Mouse (Mus musculus) limb, embryonic 14.5 days (tissue): ENCODE measurements around the gene Btnl2. TPM values are rescaled to one million over a fixed set of nuclear protein-coding genes. Genes with fewer than 3 reads are reported as not detected.

Source experiments
- ATAC-seq: fragments of 200-750 bp; cut with Nextera tagmentation; 2 replicates; pipeline ENCODE4 v1.8.0; 2017; ENCODE audit warnings: low read depth, moderate number of reproducible peaks, moderate TSS enrichment; ENCODE audit not compliant: low FRiP score
- DNase-seq: peaks from one replicate; pipeline ENCODE4 v3.0.0-alpha.2; 2015; ENCODE audit warnings: low spot score
- H3K27ac ChIP-seq: fragments of 300-500 bp; sonication (generic); replicated peaks from 2 replicates; pipeline ENCODE4 v1.5.1; 2014; ENCODE audit warnings: low read depth, mild to moderate bottlenecking, low read length, moderate library complexity, mixed read lengths
- H3K27me3 ChIP-seq: fragments of 300-500 bp; sonication (generic); 2 replicates; pipeline ENCODE4 v1.6.1; 2014; ENCODE audit warnings: low read length, mixed read lengths; ENCODE audit not compliant: control insufficient read depth, insufficient read depth
- H3K36me3 ChIP-seq: fragments of 300-500 bp; sonication (generic); 2 replicates; pipeline ENCODE4 v1.6.1; 2014; ENCODE audit warnings: mild to moderate bottlenecking, low read length, moderate library complexity, mixed read lengths; ENCODE audit not compliant: control insufficient read depth, insufficient read depth
- H3K4me1 ChIP-seq: fragments of 300-500 bp; sonication (generic); 2 replicates; pipeline ENCODE4 v1.6.1; 2014; ENCODE audit warnings: antibody characterized with exemption, low read length, mixed read lengths; ENCODE audit not compliant: control insufficient read depth, insufficient read depth
- H3K4me2 ChIP-seq: fragments of 300-500 bp; sonication (generic); replicated peaks from 2 replicates; pipeline ENCODE4 v1.6.1; 2014; ENCODE audit warnings: low read depth, mild to moderate bottlenecking, low read length, moderate library complexity; ENCODE audit not compliant: severe bottlenecking
- H3K4me3 ChIP-seq: fragments of 300-500 bp; sonication (generic); replicated peaks from 2 replicates; pipeline ENCODE4 v1.5.1; 2014; ENCODE audit warnings: low read length
- H3K9ac ChIP-seq: fragments of 300-500 bp; sonication (generic); 2 replicates; pipeline ENCODE4 v1.6.1; 2014; ENCODE audit warnings: mild to moderate bottlenecking, low read depth, low read length, moderate library complexity; ENCODE audit not compliant: severe bottlenecking
- H3K9me3 ChIP-seq: fragments of 300-500 bp; sonication (generic); 2 replicates; pipeline ENCODE4 v1.6.1; 2016; ENCODE audit warnings: low read length; ENCODE audit not compliant: control insufficient read depth
- POLR2A ChIP-seq: fragments of 200-500 bp; IDR thresholded peaks from 2 replicates; pipeline ENCODE4 v1.8.0; 2012; ENCODE audit warnings: inconsistent platforms, mild to moderate bottlenecking, moderate library complexity, borderline replicate concordance; ENCODE audit not compliant: insufficient read depth, insufficient read length; ENCODE audit errors: extremely low read depth
- WGBS: fragments of 180-500 bp; shearing (Covaris S2); extraction: QIAGEN DNeasy Blood & Tissue Kit; methylation state at CpG from one replicate; pipeline ENCODE4 v1.1.7; 2014; 5-methylcytosine and 5-hydroxymethylcytosine counted together
- polyA plus RNA-seq, 2 experiments: library from polyadenylated mRNA; depleted of rRNA in 1 of 2; stranded (reverse) in 1 of 2; unstranded in 1 of 2; fragments of >200 nt; fragmentation: Nextera tagmentation in 1 of 2; extraction: Ambion mirVana in 1 of 2; gene quantifications; 2 replicates each; pipeline versions ENCODE4 v1.2.1 to v1.2.3; 2012 to 2014

Gene Btnl2
- polyA plus RNA-seq, 2 experiments = 0.11 to 0.14 TPM

DNA sequence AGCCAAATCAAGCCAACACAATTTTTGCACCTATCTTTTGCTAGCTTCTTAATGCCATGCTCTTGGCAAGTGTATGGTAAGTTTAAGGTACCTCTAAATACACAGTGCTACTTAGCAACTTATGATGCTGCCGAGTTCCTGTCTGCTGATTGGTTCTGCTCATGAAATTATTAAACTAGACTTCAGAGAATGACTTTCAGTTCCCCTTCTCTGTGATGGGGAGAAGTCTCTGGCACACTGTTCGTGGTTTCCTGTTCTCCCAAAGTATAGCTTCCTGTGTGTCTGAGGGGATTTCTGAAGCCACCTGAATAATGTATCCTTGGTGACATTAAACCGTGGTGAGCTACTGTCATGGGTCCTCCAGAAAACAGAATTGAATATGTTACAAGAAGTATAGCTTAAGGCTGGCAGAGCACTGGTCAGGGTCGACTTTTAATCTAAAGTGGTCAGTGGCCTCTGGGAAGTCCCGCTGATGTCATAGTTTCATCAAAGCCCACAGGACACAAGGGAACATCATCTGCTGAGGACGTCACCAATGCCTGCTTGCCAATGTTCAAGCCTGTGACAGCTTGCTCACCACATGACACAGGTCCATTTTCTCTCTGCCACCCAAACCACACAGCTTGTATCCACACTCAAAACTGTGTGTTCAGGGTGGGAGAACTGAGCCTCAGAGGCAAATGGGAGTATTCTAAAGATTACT, 6.9 kb upstream of the Btnl2 start:
- DNase-seq = peak; percentile 50

GRCm38 (mm10) chr17:34349429-34349828, 5.2 kb upstream of the Btnl2 start:
- Histone ChIP-seq H3K4me2 (no peak overlapping the region), H3K9ac (no peak overlapping the region), H3K4me1 (no peaks in the 10 kb centered on the region), H3K27me3 (no peaks in the 10 kb centered on the region), H3K4me3 (no peak overlapping the region), H3K36me3 (no peaks in the 10 kb centered on the region), H3K9me3 (no peaks in the 10 kb centered on the region), H3K27ac (no peak overlapping the region)
- WGBS = 7% methylated on average over 4 of the region's 4 CpGs
- peak; percentile 65 for DNase-seq
- no peak for ATAC-seq
- no peak for TF ChIP-seq POLR2A

More for the DNA sequence above, 6.9 kb upstream of the Btnl2 start:
- H3K27ac ChIP-seq = no peak overlapping the region
- 75% methylated on average over 6 of the region's 6 CpGs for WGBS
- no peaks in the 10 kb centered on the region for H3K4me1 ChIP-seq
- no peak overlapping the region for H3K9ac ChIP-seq
- no peak for ATAC-seq
- H3K4me2 ChIP-seq = no peak overlapping the region
- no peaks in the 10 kb centered on the region for H3K27me3 ChIP-seq
- H3K9me3 ChIP-seq = no peaks in the 10 kb centered on the region
- no peak for TF ChIP-seq POLR2A
- H3K36me3 ChIP-seq = no peaks in the 10 kb centered on the region
- no peak overlapping the region for H3K4me3 ChIP-seq

DNA sequence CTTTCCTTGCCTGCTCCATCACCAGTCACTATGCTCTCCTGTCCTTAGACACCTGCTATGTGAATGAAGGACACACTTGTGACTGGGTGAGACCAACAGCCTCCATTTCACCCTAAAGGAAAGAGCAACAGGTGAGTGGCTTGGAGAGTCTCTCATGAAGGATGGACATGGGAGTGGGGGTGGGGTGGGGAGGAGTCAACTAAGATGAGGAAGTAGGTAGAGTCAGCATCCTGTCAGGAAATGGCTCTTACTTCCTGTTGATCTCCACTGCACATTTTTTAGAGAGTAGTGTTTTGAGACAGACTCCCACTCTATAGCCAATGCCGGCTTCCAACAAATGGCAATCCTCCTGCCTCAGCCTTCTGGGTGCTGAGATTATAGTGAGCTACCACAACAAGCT, 318 bp downstream of the Btnl2 start:
- Histone ChIP-seq H3K36me3 (no peaks in the 10 kb centered on the region), H3K4me3 (no peak overlapping the region), H3K27ac (no peak overlapping the region), H3K9ac (no peak overlapping the region), H3K27me3 (no peaks in the 10 kb centered on the region), H3K4me1 (no peaks in the 10 kb centered on the region), H3K9me3 (no peaks in the 10 kb centered on the region), H3K4me2 (no peak overlapping the region)
- ATAC-seq (no peak), DNase-seq (no peak)
- TF ChIP-seq POLR2A = no peak
- WGBS = 89% methylated on average over 1 of the region's 1 CpGs

DNA sequence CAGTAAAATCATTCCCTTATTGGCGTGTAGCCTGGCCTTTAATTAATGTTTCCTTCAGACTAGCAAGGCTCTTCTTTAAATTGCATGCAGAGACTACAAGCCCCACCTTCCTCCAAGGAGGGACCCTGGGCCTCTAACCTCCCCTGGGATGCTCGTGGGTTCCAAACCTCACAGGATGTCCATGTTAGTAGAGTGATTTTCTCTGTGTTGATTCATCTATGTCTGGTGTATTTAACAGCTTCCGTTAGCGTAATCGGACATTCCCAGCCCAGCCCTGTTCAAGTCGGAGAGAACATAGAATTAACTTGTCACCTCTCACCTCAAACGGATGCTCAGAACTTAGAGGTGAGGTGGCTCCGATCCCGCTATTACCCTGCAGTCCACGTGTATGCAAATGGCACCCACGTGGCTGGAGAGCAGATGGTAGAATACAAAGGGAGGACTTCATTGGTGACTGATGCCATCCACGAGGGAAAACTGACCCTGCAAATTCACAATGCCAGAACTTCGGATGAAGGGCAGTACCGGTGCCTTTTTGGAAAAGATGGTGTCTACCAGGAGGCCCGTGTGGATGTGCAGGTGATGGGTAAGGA, 8.4 kb downstream of the Btnl2 start:
- no peak overlapping the region for H3K4me3 ChIP-seq
- no peak overlapping the region for H3K9ac ChIP-seq
- H3K9me3 ChIP-seq = no peaks in the 10 kb centered on the region
- ATAC-seq = no peak
- H3K27ac ChIP-seq = no peak overlapping the region
- DNase-seq = no peak
- H3K27me3 ChIP-seq = no peaks in the 10 kb centered on the region
- no peak for TF ChIP-seq POLR2A
- no peaks in the 10 kb centered on the region for H3K36me3 ChIP-seq
- no peak overlapping the region for H3K4me2 ChIP-seq
- no peaks in the 10 kb centered on the region for H3K4me1 ChIP-seq
- 87% methylated on average over 15 of the region's 15 CpGs for WGBS

DNA sequence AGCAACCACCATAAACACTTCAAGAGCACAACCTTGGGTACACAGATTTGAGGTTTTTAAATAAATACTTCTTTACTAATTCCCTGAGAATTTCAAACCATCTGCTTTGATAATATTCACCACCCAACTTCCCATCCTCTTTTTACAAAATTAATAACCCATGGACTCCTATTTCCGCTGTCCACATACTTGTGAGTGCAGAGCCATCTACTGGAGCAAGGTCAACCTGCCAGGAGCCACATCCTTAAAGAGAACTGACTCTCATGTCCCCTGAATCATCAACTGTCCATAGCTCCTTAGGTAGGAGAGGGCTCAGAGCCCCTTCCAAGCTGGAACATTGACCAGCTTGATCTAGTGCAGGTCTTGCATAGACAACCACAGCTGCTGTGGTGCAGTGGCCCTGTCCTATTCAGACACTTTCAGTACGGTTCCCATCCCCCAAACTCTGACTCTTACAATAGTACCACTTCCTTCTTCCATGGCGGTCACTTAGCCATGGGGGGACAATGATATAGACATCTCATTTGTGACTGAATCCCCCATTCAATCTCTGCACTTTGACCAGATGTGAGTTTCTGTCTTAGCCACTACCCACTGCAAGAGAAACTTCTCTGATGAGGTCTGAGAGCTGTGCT, 9.2 kb downstream of the Btnl2 start:
- ATAC-seq = no peak

More for the DNA sequence above, 9.2 kb downstream of the Btnl2 start:
- Histone ChIP-seq H3K9me3 (no peaks in the 10 kb centered on the region), H3K9ac (no peak overlapping the region), H3K4me3 (no peak overlapping the region), H3K4me1 (no peaks in the 10 kb centered on the region), H3K27ac (no peak overlapping the region), H3K27me3 (no peaks in the 10 kb centered on the region), H3K36me3 (no peaks in the 10 kb centered on the region), H3K4me2 (no peak overlapping the region)
- DNase-seq = no peak
- WGBS = 91% methylated on average over 3 of the region's 3 CpGs
- TF ChIP-seq POLR2A = no peak
